Mouse (Mus musculus): ENCODE results near the gene Arl14ep. TPM values are rescaled to one million over a fixed set of nuclear protein-coding genes. Genes with fewer than 3 reads are reported as not detected.

Gene Arl14ep
- total RNA-seq, 2 experiments from 2014 or later, result 34.7 to 45.8 TPM

- DNase-seq (ENCODE audit: low spot score in 2 of 2), result no peak
- intact Hi-C loops (cut with DNase I), result no loop called here
These were observed 15.3 kb downstream of the Arl14ep start for GRCm38 (mm10) chr2:106958916-106959315.

GRCm38 (mm10) chr2:106956146-106956545, 18.1 kb downstream of the Arl14ep start:
- DNase-seq (ENCODE audit: low spot score in 2 of 2), result no peak
- intact Hi-C loops (cut with DNase I), result loop anchor here (2.0 kb wide), 1 partner anchor 525 kb away; no protein-coding TSS in a partner anchor

- DNase-seq (ENCODE audit: low spot score in 2 of 2), result peak in 1 of 2 experiments; percentile 23
- intact Hi-C loops (cut with DNase I), result loop anchor here (2.0 kb wide), 2 partner anchors 525 to 599 kb away; no protein-coding TSS in a partner anchor
These were observed 18.6 kb downstream of the Arl14ep start for GRCm38 (mm10) chr2:106955621-106956020.

- intact Hi-C loops (cut with DNase I), result loop anchor here (2.0 kb wide), 1 partner anchor 598 kb away; no protein-coding TSS in a partner anchor
These were observed 19.2 kb downstream of the Arl14ep start for GRCm38 (mm10) chr2:106954975-106955374.

GRCm38 (mm10) chr2:106942451-106942850, 31.8 kb downstream of the Arl14ep start:
- intact Hi-C loops (cut with DNase I), result no loop called here

More at GRCm38 (mm10) chr2:106954975-106955374, 19.2 kb downstream of the Arl14ep start:
- DNase-seq (ENCODE audit: low spot score in 2 of 2), result no peak

GRCm38 (mm10) chr2:106935681-106936080, 38.5 kb downstream of the Arl14ep start:
- intact Hi-C loops (cut with DNase I), result no loop called here

More at GRCm38 (mm10) chr2:106942451-106942850, 31.8 kb downstream of the Arl14ep start:
- no peak for DNase-seq (ENCODE audit: low spot score in 2 of 2)

GRCm38 (mm10) chr2:106929906-106930305, 44.3 kb downstream of the Arl14ep start:
- no peak for DNase-seq (ENCODE audit: low spot score in 2 of 2)
- intact Hi-C loops (cut with DNase I), result no loop called here

More at GRCm38 (mm10) chr2:106935681-106936080, 38.5 kb downstream of the Arl14ep start:
- no peak for DNase-seq (ENCODE audit: low spot score in 2 of 2)

Other genes starting within 250 kb of the Arl14ep start
- gene Fshb, start 85.2 kb upstream of the Arl14ep start, total RNA-seq (2021), result not detected

Data from left cerebral cortex, postnatal 36 days (tissue).